Mouse (Mus musculus) hindbrain, embryonic 13.5 days (tissue): Measurements from ENCODE around the gene Ahcyl1. TPM values are rescaled to one million over a fixed set of nuclear protein-coding genes. Genes with fewer than 3 reads are reported as not detected.

ENCODE experiments used
- ATAC-seq: fragments of 200-750 bp; cut with Nextera tagmentation; 2 replicates; pipeline ENCODE4 v1.8.0; 2017; ENCODE audit warnings: moderate TSS enrichment; ENCODE audit not compliant: low FRiP score
- H3K27ac ChIP-seq: fragments of 300-500 bp; sonication (generic); 2 replicates; pipeline ENCODE4 v1.5.1; 2015; ENCODE audit warnings: inconsistent platforms, mild to moderate bottlenecking, moderate library complexity
- H3K27me3 ChIP-seq: fragments of 300-500 bp; sonication (generic); 2 replicates; pipeline ENCODE4 v1.6.1; 2015; ENCODE audit warnings: mild to moderate bottlenecking, inconsistent platforms
- H3K36me3 ChIP-seq: fragments of 300-500 bp; sonication (generic); 2 replicates; pipeline ENCODE4 v1.6.1; 2015; ENCODE audit warnings: mild to moderate bottlenecking, inconsistent platforms
- H3K4me1 ChIP-seq: fragments of 300-500 bp; sonication (generic); replicated peaks from 2 replicates; pipeline ENCODE4 v1.6.1; 2015; ENCODE audit warnings: inconsistent platforms
- H3K4me2 ChIP-seq: fragments of 300-500 bp; sonication (generic); 2 replicates; pipeline ENCODE4 v1.6.1; 2015; ENCODE audit warnings: inconsistent platforms, mild to moderate bottlenecking, moderate library complexity
- H3K4me3 ChIP-seq: fragments of 300-500 bp; sonication (generic); 2 replicates; pipeline ENCODE4 v1.5.1; 2015; ENCODE audit warnings: mild to moderate bottlenecking, inconsistent platforms
- H3K9ac ChIP-seq: fragments of 300-500 bp; sonication (generic); 2 replicates; pipeline ENCODE4 v1.6.1; 2015; ENCODE audit warnings: mild to moderate bottlenecking, inconsistent platforms
- H3K9me3 ChIP-seq: fragments of 300-500 bp; sonication (generic); 2 replicates; pipeline ENCODE4 v1.6.1; 2016; ENCODE audit warnings: inconsistent platforms
- WGBS: fragments of 180-500 bp; shearing (Covaris S2); methylation state at CpG from one replicate; pipeline ENCODE4 v1.1.7; 2015; 5-methylcytosine and 5-hydroxymethylcytosine counted together
- polyA plus RNA-seq: library from polyadenylated mRNA; unstranded; fragments of >200 nt; fragmentation: Nextera tagmentation; extraction: Ambion mirVana; gene quantifications from 2 replicates; pipeline ENCODE4 v1.2.1, GENCODE M21; 2015

Gene Ahcyl1
- polyA plus RNA-seq, 1 experiment from 2014 or later, result 108 TPM

DNA sequence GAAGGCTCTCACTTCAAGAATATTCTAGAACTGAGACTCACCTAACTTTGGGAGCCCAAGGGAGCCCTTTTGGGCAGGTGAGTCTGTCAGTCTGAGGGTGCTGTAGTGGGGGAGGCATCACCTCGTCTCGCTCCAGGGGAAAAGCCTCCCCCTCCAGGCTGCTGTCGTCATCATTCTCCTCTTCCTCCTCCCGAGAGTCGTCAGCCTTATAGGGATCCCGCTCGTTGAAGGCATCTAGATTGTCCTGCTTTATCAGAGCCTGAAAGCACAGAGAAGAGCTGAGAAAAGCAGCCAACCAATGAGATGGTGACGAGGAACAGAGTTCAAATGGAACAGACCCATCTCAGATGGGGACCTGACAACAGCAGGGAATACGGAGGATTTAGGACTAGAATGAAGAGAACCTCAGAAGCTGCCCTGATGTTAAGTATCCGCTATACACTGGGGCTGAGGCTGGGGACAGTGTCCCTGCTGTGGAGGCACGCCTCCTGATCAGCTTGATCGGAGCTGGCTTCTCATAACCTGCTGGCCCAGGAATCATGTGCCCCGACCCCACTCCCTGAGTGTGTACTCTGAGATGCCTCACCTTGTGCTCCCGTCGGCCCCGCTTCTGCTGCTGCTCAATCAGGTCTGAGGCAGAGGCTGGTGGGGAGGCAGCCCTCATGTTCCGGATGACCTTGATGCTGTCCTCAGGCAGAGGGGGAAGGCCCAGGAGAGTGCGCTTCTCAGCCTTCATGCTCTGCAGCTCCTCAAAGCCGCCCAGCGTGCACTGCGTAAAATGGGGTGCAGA, 74.9 kb downstream of the Ahcyl1 start:
- 93% methylated on average over 21 of the region's 21 CpGs for WGBS
- H3K36me3 ChIP-seq, result peaks cover 97% of the 10 kb centered on the region
- no peaks in the 10 kb centered on the region for H3K27me3 ChIP-seq
- no peak overlapping the region for H3K4me2 ChIP-seq
- no peak for ATAC-seq
- H3K9ac ChIP-seq, result no peak overlapping the region
- H3K9me3 ChIP-seq, result no peaks in the 10 kb centered on the region
- no peak overlapping the region for H3K4me3 ChIP-seq
- H3K27ac ChIP-seq, result no peak overlapping the region
- no peaks in the 10 kb centered on the region for H3K4me1 ChIP-seq

DNA sequence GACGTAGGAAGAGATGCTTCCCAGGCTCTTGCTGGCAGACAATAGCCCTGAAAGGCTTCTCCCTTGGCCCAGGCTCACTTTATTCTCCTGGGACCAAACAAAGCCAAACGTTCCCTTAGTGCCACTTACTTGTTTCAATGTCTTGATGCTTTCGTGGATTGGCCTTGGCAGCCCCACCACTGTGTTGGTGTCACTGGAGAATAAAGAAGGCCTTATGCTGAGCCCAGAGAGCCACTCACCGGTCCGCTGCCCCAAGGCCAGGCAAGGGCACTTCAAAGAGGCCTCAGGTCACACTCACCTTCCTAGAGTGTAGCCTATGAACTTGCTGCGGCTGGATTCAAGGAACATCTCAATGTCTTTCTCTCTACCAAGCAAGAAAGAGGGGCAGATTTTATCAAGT, 76.4 kb downstream of the Ahcyl1 start:
- Histone ChIP-seq H3K4me3 (no peak overlapping the region), H3K9me3 (no peaks in the 10 kb centered on the region), H3K27me3 (no peaks in the 10 kb centered on the region), H3K27ac (no peak overlapping the region), H3K4me1 (no peaks in the 10 kb centered on the region), H3K4me2 (no peak overlapping the region), H3K36me3 (peaks cover 97% of the 10 kb centered on the region), H3K9ac (no peak overlapping the region)
- WGBS, result 90% methylated on average over 6 of the region's 6 CpGs
- no peak for ATAC-seq

DNA sequence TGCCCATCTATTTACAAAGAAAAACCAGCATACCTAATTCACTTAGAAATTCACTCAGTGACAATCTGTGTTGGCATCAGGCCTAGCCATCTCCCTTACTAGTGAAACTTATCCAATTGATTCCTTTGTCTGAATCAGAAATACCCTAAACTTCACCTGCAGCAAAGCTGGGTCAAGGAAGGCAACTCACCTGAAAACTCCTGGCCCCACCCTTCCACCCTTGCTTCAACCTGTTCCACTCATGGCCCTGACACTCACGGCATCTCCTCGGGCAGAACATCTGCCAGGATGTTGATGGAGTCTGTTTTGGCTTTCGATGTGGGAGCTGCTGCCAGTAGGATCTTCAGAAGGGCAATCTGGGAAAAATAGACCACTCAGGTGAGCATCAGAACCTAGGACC, 78.6 kb downstream of the Ahcyl1 start:
- no peak for ATAC-seq
- Histone ChIP-seq H3K9ac (no peak overlapping the region), H3K4me2 (no peak overlapping the region), H3K9me3 (no peaks in the 10 kb centered on the region), H3K4me3 (no peak overlapping the region), H3K4me1 (no peaks in the 10 kb centered on the region), H3K27ac (no peak overlapping the region), H3K27me3 (no peaks in the 10 kb centered on the region), H3K36me3 (peaks cover 97% of the 10 kb centered on the region)
- WGBS, result 98% methylated on average over 3 of the region's 3 CpGs

Other genes with a start within 250 kb of the Ahcyl1 start
- gene Kcnc4, start 237.0 kb downstream of the Ahcyl1 start, polyA plus RNA-seq, result 2.1 and 2.3 TPM in 2 replicates
- 10.0 and 10.6 TPM in 2 replicates for gene Slc6a17, start 178.5 kb downstream of the Ahcyl1 start, polyA plus RNA-seq
- not detected in 2 replicates for gene Ubl4b, start 141.5 kb downstream of the Ahcyl1 start, polyA plus RNA-seq
- 0.31 and 0.62 TPM in 2 replicates for gene Alx3, start 101.5 kb downstream of the Ahcyl1 start, polyA plus RNA-seq
- not detected in 2 replicates for gene Gm10961, start 65.2 kb downstream of the Ahcyl1 start, polyA plus RNA-seq
- gene Strip1, start 64.9 kb downstream of the Ahcyl1 start, polyA plus RNA-seq, result 143 and 145 TPM in 2 replicates
- 6.3 and 6.5 TPM in 2 replicates for gene Csf1, start 63.9 kb upstream of the Ahcyl1 start, polyA plus RNA-seq
- not detected in 2 replicates for gene Eps8l3, start 180.7 kb upstream of the Ahcyl1 start, polyA plus RNA-seq
- gene Gstm5, start 199.3 kb upstream of the Ahcyl1 start, polyA plus RNA-seq, result 230 and 243 TPM in 2 replicates
- 82.5 and 85.8 TPM in 2 replicates for gene Gstm7, start 235.3 kb upstream of the Ahcyl1 start, polyA plus RNA-seq
- gene Gstm6, start 247.2 kb upstream of the Ahcyl1 start, polyA plus RNA-seq, result 7.7 and 8.5 TPM in 2 replicates